In genomic region chr13:95374701-95375553, GRCm38 (mm10) we compare ENCODE assay signal across 8 mouse cellular contexts. TPM values are rescaled to one million over a fixed set of nuclear protein-coding genes. Genes with fewer than 3 reads are reported as not detected.
DNase-seq lines count a peak whose midpoint lies in the region; ATAC-seq and TF ChIP-seq lines count a peak whose summit lies in the region.

Aggf1 (minus strand) TSS chr13:95375352.

- H3K9ac ChIP-seq in ES-Bruce4 (ENCODE audit: low read depth, poor library complexity, severe bottlenecking) = peak within 1 kb of the TSS; percentile 93
- peak within 1 kb of the TSS; percentile 95 for H3K9ac ChIP-seq in forebrain, embryonic 13.5 days
- H3K9ac ChIP-seq in liver, postnatal 0 days (replicated peaks) = peak within 1 kb of the TSS; percentile 92
- peak within 1 kb of the TSS; percentile 92 for H3K9ac ChIP-seq in neural tube, embryonic 14.5 days (replicated peaks; ENCODE audit: low read depth, low read length)

- H3K4me3 ChIP-seq in ES-Bruce4 (ENCODE audit: low read depth, low read length) = peak within 1 kb of the TSS; percentile 82
- H3K4me3 ChIP-seq in forebrain, embryonic 13.5 days = peak within 1 kb of the TSS; percentile 97
- peak within 1 kb of the TSS; percentile 89 for H3K4me3 ChIP-seq in liver, postnatal 0 days (ENCODE audit: low read depth, low read length)
- H3K4me3 ChIP-seq in neural tube, embryonic 14.5 days (ENCODE audit: low read depth, low read length) = peak within 1 kb of the TSS; percentile 97

- intact Hi-C loops in heart, postnatal 10 days (cut with DNase I) = loop anchor here (2.0 kb wide), 1 partner anchor 50 kb away; no protein-coding TSS in a partner anchor

- peak; percentile 93 for ATAC-seq in cerebellum, adult (ENCODE audit: insufficient number of reproducible peaks, low FRiP score, low TSS enrichment)
- ATAC-seq in forebrain, embryonic 13.5 days = peak; percentile 99
- ATAC-seq in liver, postnatal 0 days = peak; percentile 95
- ATAC-seq in neural tube, embryonic 14.5 days (ENCODE audit: low read depth) = peak; percentile 99

- DNase-seq in heart, postnatal 10 days = peak; percentile 94 to 95
- peak; percentile 86 for DNase-seq in large intestine, adult 2 months (ENCODE audit: low read depth, low spot score)
- peak; percentile 92 for DNase-seq in liver, postnatal 0 days
- DNase-seq in testis, postnatal 10 days (ENCODE audit: low spot score) = peak; percentile 91

- WGBS in forebrain, embryonic 13.5 days = under 1% methylated on average over 86 of the region's 86 CpGs
- under 1% methylated on average over 86 of the region's 86 CpGs for WGBS in large intestine, adult 2 months
- WGBS in liver, postnatal 0 days (ENCODE audit: insufficient replicate concordance) = under 1% methylated on average over 75 of the region's 86 CpGs
- under 1% methylated on average over 84 of the region's 86 CpGs for WGBS in neural tube, embryonic 14.5 days

- TF ChIP-seq POLR2A in ES-Bruce4 (IDR thresholded peaks at IDR 0.05; ENCODE audit: insufficient read depth, low read length) = no peak

- H3K4me2 ChIP-seq in forebrain, embryonic 13.5 days = peak within 1 kb of the TSS; percentile 92
- peak within 1 kb of the TSS; percentile 88 for H3K4me2 ChIP-seq in liver, postnatal 0 days (ENCODE audit: low read depth, low read length)
- peak within 1 kb of the TSS; percentile 96 for H3K4me2 ChIP-seq in neural tube, embryonic 14.5 days (ENCODE audit: low read depth, low read length)

- no peaks in the 10 kb centered on the region for H3K9me3 ChIP-seq in ES-Bruce4 (replicated peaks; ENCODE audit: control insufficient read depth, insufficient read depth, low read length, poor library complexity, severe bottlenecking)
- no peaks in the 10 kb centered on the region for H3K9me3 ChIP-seq in forebrain, embryonic 13.5 days (replicated peaks)
- H3K9me3 ChIP-seq in liver, postnatal 0 days (ENCODE audit: low read length) = no peaks in the 10 kb centered on the region
- no peaks in the 10 kb centered on the region for H3K9me3 ChIP-seq in neural tube, embryonic 14.5 days (ENCODE audit: control insufficient read depth, low read length)

- H3K36me3 ChIP-seq in ES-Bruce4 (ENCODE audit: control insufficient read depth, insufficient read depth, low read length, poor library complexity, severe bottlenecking) = peaks cover 10% of the 10 kb centered on the region
- H3K36me3 ChIP-seq in forebrain, embryonic 13.5 days (ENCODE audit: poor library complexity, severe bottlenecking) = peaks cover 12% of the 10 kb centered on the region
- peaks cover 12% of the 10 kb centered on the region for H3K36me3 ChIP-seq in liver, postnatal 0 days (replicated peaks; ENCODE audit: insufficient read depth, low read length)
- peaks cover 9% of the 10 kb centered on the region; the same call in 1 of the 2 replicates for H3K36me3 ChIP-seq in neural tube, embryonic 14.5 days (ENCODE audit: control insufficient read depth, insufficient read depth, low read length)

- H3K27ac ChIP-seq in ES-Bruce4 (ENCODE audit: insufficient read depth, low read length) = peak within 1 kb of the TSS; percentile 62; the same call in 1 of the 2 replicates
- H3K27ac ChIP-seq in forebrain, embryonic 13.5 days = peak within 1 kb of the TSS; percentile 77
- peak within 1 kb of the TSS; percentile 93 for H3K27ac ChIP-seq in liver, postnatal 0 days (ENCODE audit: low read depth)
- H3K27ac ChIP-seq in neural tube, embryonic 14.5 days (ENCODE audit: low read depth, low read length) = peak within 1 kb of the TSS; percentile 58

- no peaks in the 10 kb centered on the region for H3K4me1 ChIP-seq in ES-Bruce4 (ENCODE audit: control insufficient read depth, insufficient read depth, low read length)
- peaks cover 17% of the 10 kb centered on the region for H3K4me1 ChIP-seq in forebrain, embryonic 13.5 days
- peaks cover 15% of the 10 kb centered on the region for H3K4me1 ChIP-seq in liver, postnatal 0 days (ENCODE audit: insufficient read depth)
- H3K4me1 ChIP-seq in neural tube, embryonic 14.5 days (ENCODE audit: control insufficient read depth, insufficient read depth, low read length) = peaks cover 10% of the 10 kb centered on the region; the same call in 1 of the 2 replicates

- TF ChIP-seq EP300 in ES-Bruce4 (IDR thresholded peaks at IDR 0.05; ENCODE audit: insufficient read depth, low read depth, low read length) = no peak
- peak; percentile 67; the same call in 1 of the 2 replicates for TF ChIP-seq EP300 in liver, postnatal 0 days (IDR thresholded peaks at IDR 0.05; ENCODE audit: low read depth)

- H3K27me3 ChIP-seq in ES-Bruce4 (ENCODE audit: control insufficient read depth, insufficient read depth, low read length, poor library complexity, severe bottlenecking) = no peaks in the 10 kb centered on the region
- no peaks in the 10 kb centered on the region for H3K27me3 ChIP-seq in forebrain, embryonic 13.5 days
- H3K27me3 ChIP-seq in liver, postnatal 0 days (ENCODE audit: insufficient read depth, low read length) = no peaks in the 10 kb centered on the region
- no peaks in the 10 kb centered on the region for H3K27me3 ChIP-seq in neural tube, embryonic 14.5 days (ENCODE audit: control insufficient read depth, insufficient read depth, low read length)

- no peak for TF ChIP-seq CTCF in ES-Bruce4 (IDR thresholded peaks at IDR 0.05; ENCODE audit: low read depth, low read length)
- TF ChIP-seq CTCF in liver, postnatal 0 days (IDR thresholded peaks at IDR 0.05; ENCODE audit: low read depth) = no peak

RNA-seq across cellular contexts. Expression of gene Aggf1, which starts in this region (rescaled TPM):
- polyA plus RNA-seq in ES-Bruce4 (2011; ENCODE audit: insufficient read depth, insufficient read length, low read depth, missing spikeins) = 42.2 and 42.4 TPM in 2 replicates
- 41.7 and 42.0 TPM in 2 replicates for polyA plus RNA-seq in forebrain, embryonic 13.5 days (2015; fragmentation: Nextera tagmentation; extraction: Ambion mirVana)
- total RNA-seq in heart, postnatal 10 days (2021) = 10 to 100 TPM; 25.7 to 28.2 TPM
- polyA plus RNA-seq in large intestine, adult 2 months (2012; rRNA removed) = 11.2 and 14.1 TPM in 2 replicates
- 11.7 TPM in 2 replicates for polyA plus RNA-seq in liver, postnatal 0 days (2015; fragmentation: Nextera tagmentation; extraction: Ambion mirVana)
- 31.9 and 41.9 TPM in 2 replicates for polyA plus RNA-seq in neural tube, embryonic 14.5 days (2014; fragmentation: Nextera tagmentation; extraction: Ambion mirVana)

Comparison
In these comparisons a context has a peak if more than half of its experiments do, and no peak if none do; other contexts are left out.
1. Peak in every context shown above with its lines: DNase-seq, ATAC-seq, H3K4me3 ChIP-seq and H3K27ac ChIP-seq.